Mouse (Mus musculus) colon, adult 2 months (tissue): ENCODE results near the gene Arhgap22. TPM values are rescaled to one million over a fixed set of nuclear protein-coding genes. Genes with fewer than 3 reads are reported as not detected.

Source experiments
- polyA plus RNA-seq: library from polyadenylated mRNA; depleted of rRNA; stranded (reverse); fragments of >200 nt; gene quantifications from 2 replicates; pipeline ENCODE4 v1.2.3, GENCODE M21; 2012; rRNA removed

Gene Arhgap22
- polyA plus RNA-seq: 7.8 and 8.7 TPM in 2 replicates

GRCm38 (mm10) chr14:33213823-33214766 lies at the start of gene Arhgap22:
TSS of gene Arhgap22 (plus strand) at chr14:33214026.

GRCm38 (mm10) chr14:33185068-33185800 lies 28.6 kb upstream of the Arhgap22 start, which contains the start of gene Wdfy4:
TSS of gene Wdfy4 (minus strand) at chr14:33185508.

Other genes starting within 250 kb of the Arhgap22 start
- 0.12 and 0.27 TPM in 2 replicates for gene Lrrc18, start 222.6 kb upstream of the Arhgap22 start, polyA plus RNA-seq
- gene Wdfy4, start 28.5 kb upstream of the Arhgap22 start, polyA plus RNA-seq: 4.5 and 4.7 TPM in 2 replicates
- 10.2 and 15.9 TPM in 2 replicates for gene Mapk8, start 233.1 kb downstream of the Arhgap22 start, polyA plus RNA-seq